Mouse (Mus musculus): ENCODE measurements at regions not wholly inside any gene's neighbourhood (a gene's known extent, or its start where the extent isn't known, plus 50 kb on each side); places are given as distances from the start of the nearest gene placed in this dataset.

- H3K4me2 ChIP-seq (ENCODE audit: low read length) = no peak overlapping the region
- H3K4me1 ChIP-seq (ENCODE audit: control insufficient read depth, insufficient read depth, low read length) = peaks cover 9% of the 10 kb centered on the region; the same call in 1 of the 2 replicates
- H3K4me3 ChIP-seq (replicated peaks; ENCODE audit: low read depth, low read length) = no peak overlapping the region
- H3K9me3 ChIP-seq (ENCODE audit: control insufficient read depth, low read length) = no peaks in the 10 kb centered on the region
- DNase-seq (no peak), ATAC-seq (ENCODE audit: low FRiP score, low TSS enrichment) (no peak)
- H3K27me3 ChIP-seq (ENCODE audit: control insufficient read depth, insufficient read depth, low read length) = no peaks in the 10 kb centered on the region
- WGBS = 13% methylated on average over 8 of the region's 8 CpGs
- no peak overlapping the region for H3K9ac ChIP-seq (replicated peaks; ENCODE audit: low read length)
- no peak overlapping the region for H3K27ac ChIP-seq (replicated peaks; ENCODE audit: low read depth, low read length)
- H3K36me3 ChIP-seq (ENCODE audit: control insufficient read depth, insufficient read depth, low read length) = no peaks in the 10 kb centered on the region
Measured at GRCm38 (mm10) chr6:127250181-127250873, 98.3 kb upstream of the Ccnd2 start.

- Histone ChIP-seq H3K9ac (replicated peaks; ENCODE audit: low read length) (no peak overlapping the region), H3K4me2 (ENCODE audit: low read length) (no peak overlapping the region)
Measured at GRCm38 (mm10) chr6:127250874-127251670, 99.1 kb upstream of the Ccnd2 start.

GRCm38 (mm10) chr6:127251671-127251985, 99.6 kb upstream of the Ccnd2 start:
- Histone ChIP-seq H3K4me2 (ENCODE audit: low read length) (peak overlapping the region; percentile 20; the same call in 1 of the 2 replicates), H3K9ac (replicated peaks; ENCODE audit: low read length) (no peak overlapping the region), H3K27ac (replicated peaks; ENCODE audit: low read depth, low read length) (no peak overlapping the region), H3K4me3 (replicated peaks; ENCODE audit: low read depth, low read length) (no peak overlapping the region), H3K36me3 (ENCODE audit: control insufficient read depth, insufficient read depth, low read length) (no peaks in the 10 kb centered on the region), H3K27me3 (ENCODE audit: control insufficient read depth, insufficient read depth, low read length) (no peaks in the 10 kb centered on the region), H3K9me3 (ENCODE audit: control insufficient read depth, low read length) (no peaks in the 10 kb centered on the region), H3K4me1 (ENCODE audit: control insufficient read depth, insufficient read depth, low read length) (peaks cover 9% of the 10 kb centered on the region; the same call in 1 of the 2 replicates)
- WGBS = 4% methylated on average over 5 of the region's 5 CpGs
- peak; percentile 27 for DNase-seq
- ATAC-seq (ENCODE audit: low FRiP score, low TSS enrichment) = no peak

More at GRCm38 (mm10) chr6:127250874-127251670, 99.1 kb upstream of the Ccnd2 start:
- no peak overlapping the region for H3K27ac ChIP-seq (replicated peaks; ENCODE audit: low read depth, low read length)
- H3K9me3 ChIP-seq (ENCODE audit: control insufficient read depth, low read length) = no peaks in the 10 kb centered on the region
- ATAC-seq (ENCODE audit: low FRiP score, low TSS enrichment) (no peak), DNase-seq (no peak)
- H3K4me1 ChIP-seq (ENCODE audit: control insufficient read depth, insufficient read depth, low read length) = peaks cover 9% of the 10 kb centered on the region; the same call in 1 of the 2 replicates
- H3K36me3 ChIP-seq (ENCODE audit: control insufficient read depth, insufficient read depth, low read length) = no peaks in the 10 kb centered on the region
- WGBS = 15% methylated on average over 11 of the region's 11 CpGs
- no peaks in the 10 kb centered on the region for H3K27me3 ChIP-seq (ENCODE audit: control insufficient read depth, insufficient read depth, low read length)
- H3K4me3 ChIP-seq (replicated peaks; ENCODE audit: low read depth, low read length) = no peak overlapping the region

GRCm38 (mm10) chr6:127252000-127252721, 100.2 kb upstream of the Ccnd2 start:
- WGBS = 5% methylated on average over 3 of the region's 3 CpGs
- H3K27me3 ChIP-seq (ENCODE audit: control insufficient read depth, insufficient read depth, low read length) = no peaks in the 10 kb centered on the region

GRCm38 (mm10) chr6:127253935-127254334, 101.9 kb upstream of the Ccnd2 start:
- H3K27me3 ChIP-seq (ENCODE audit: control insufficient read depth, insufficient read depth, low read length) = no peaks in the 10 kb centered on the region
- no peaks in the 10 kb centered on the region for H3K36me3 ChIP-seq (ENCODE audit: control insufficient read depth, insufficient read depth, low read length)
- no peak for ATAC-seq (ENCODE audit: low FRiP score, low TSS enrichment)
- peaks cover 9% of the 10 kb centered on the region; the same call in 1 of the 2 replicates for H3K4me1 ChIP-seq (ENCODE audit: control insufficient read depth, insufficient read depth, low read length)
- H3K4me3 ChIP-seq (replicated peaks; ENCODE audit: low read depth, low read length) = no peak overlapping the region
- 88% methylated on average over 3 of the region's 3 CpGs for WGBS
- no peak for DNase-seq
- no peak overlapping the region for H3K9ac ChIP-seq (replicated peaks; ENCODE audit: low read length)
- H3K9me3 ChIP-seq (ENCODE audit: control insufficient read depth, low read length) = no peaks in the 10 kb centered on the region
- H3K27ac ChIP-seq (replicated peaks; ENCODE audit: low read depth, low read length) = no peak overlapping the region
- H3K4me2 ChIP-seq (ENCODE audit: low read length) = no peak overlapping the region

More at GRCm38 (mm10) chr6:127252000-127252721, 100.2 kb upstream of the Ccnd2 start:
- Histone ChIP-seq H3K9ac (replicated peaks; ENCODE audit: low read length) (no peak overlapping the region), H3K36me3 (ENCODE audit: control insufficient read depth, insufficient read depth, low read length) (no peaks in the 10 kb centered on the region), H3K4me1 (ENCODE audit: control insufficient read depth, insufficient read depth, low read length) (peaks cover 9% of the 10 kb centered on the region; the same call in 1 of the 2 replicates), H3K4me3 (replicated peaks; ENCODE audit: low read depth, low read length) (no peak overlapping the region), H3K4me2 (ENCODE audit: low read length) (peak overlapping the region; percentile 20; the same call in 1 of the 2 replicates), H3K27ac (replicated peaks; ENCODE audit: low read depth, low read length) (no peak overlapping the region), H3K9me3 (ENCODE audit: control insufficient read depth, low read length) (no peaks in the 10 kb centered on the region)
- peak; percentile 15 for DNase-seq
- ATAC-seq (ENCODE audit: low FRiP score, low TSS enrichment) = no peak

- Histone ChIP-seq H3K27me3 (ENCODE audit: control insufficient read depth, insufficient read depth, low read length) (no peaks in the 10 kb centered on the region), H3K4me3 (replicated peaks; ENCODE audit: low read depth, low read length) (no peak overlapping the region)
Measured at GRCm38 (mm10) chr6:127263903-127264680, 112.1 kb upstream of the Ccnd2 start.

GRCm38 (mm10) chr6:127265063-127265775, 113.2 kb upstream of the Ccnd2 start:
- no peak overlapping the region for H3K9ac ChIP-seq (replicated peaks; ENCODE audit: low read length)
- DNase-seq (no peak), ATAC-seq (ENCODE audit: low FRiP score, low TSS enrichment) (no peak)
- H3K4me3 ChIP-seq (replicated peaks; ENCODE audit: low read depth, low read length) = no peak overlapping the region
- no peak overlapping the region for H3K4me2 ChIP-seq (ENCODE audit: low read length)
- no peak overlapping the region for H3K27ac ChIP-seq (replicated peaks; ENCODE audit: low read depth, low read length)
- no peaks in the 10 kb centered on the region for H3K36me3 ChIP-seq (ENCODE audit: control insufficient read depth, insufficient read depth, low read length)
- no peaks in the 10 kb centered on the region for H3K27me3 ChIP-seq (ENCODE audit: control insufficient read depth, insufficient read depth, low read length)
- 0 out of 2 replicates have a peak, but pooled peaks cover 5% of the 10 kb centered on the region for H3K4me1 ChIP-seq (ENCODE audit: control insufficient read depth, insufficient read depth, low read length)
- no peaks in the 10 kb centered on the region for H3K9me3 ChIP-seq (ENCODE audit: control insufficient read depth, low read length)
- 76% methylated on average over 9 of the region's 9 CpGs for WGBS

More at GRCm38 (mm10) chr6:127263903-127264680, 112.1 kb upstream of the Ccnd2 start:
- WGBS = 83% methylated on average over 5 of the region's 5 CpGs
- Histone ChIP-seq H3K9me3 (ENCODE audit: control insufficient read depth, low read length) (no peaks in the 10 kb centered on the region), H3K9ac (replicated peaks; ENCODE audit: low read length) (no peak overlapping the region), H3K4me2 (ENCODE audit: low read length) (no peak overlapping the region), H3K4me1 (ENCODE audit: control insufficient read depth, insufficient read depth, low read length) (0 out of 2 replicates have a peak, but pooled peaks cover 5% of the 10 kb centered on the region), H3K36me3 (ENCODE audit: control insufficient read depth, insufficient read depth, low read length) (no peaks in the 10 kb centered on the region), H3K27ac (replicated peaks; ENCODE audit: low read depth, low read length) (no peak overlapping the region)
- no peak for DNase-seq
- ATAC-seq (ENCODE audit: low FRiP score, low TSS enrichment) = no peak

Measured in midbrain, embryonic 14.5 days (tissue).